Mouse (Mus musculus) left cerebral cortex, adult 9 months (tissue): ENCODE results near the gene Vmn2r84.
"Not testable (repeated sequence)": the region's sequence is repeated elsewhere in the genome, so short reads cannot be mapped to it uniquely, and the experiment has no call there.

Experiments used
- DNase-seq, 2 experiments: peaks; one replicate each; pipeline ENCODE4 v3.0.0; 2022; ENCODE audit warnings: low spot score in 2 of 2

Vmn2r84 gene

DNA sequence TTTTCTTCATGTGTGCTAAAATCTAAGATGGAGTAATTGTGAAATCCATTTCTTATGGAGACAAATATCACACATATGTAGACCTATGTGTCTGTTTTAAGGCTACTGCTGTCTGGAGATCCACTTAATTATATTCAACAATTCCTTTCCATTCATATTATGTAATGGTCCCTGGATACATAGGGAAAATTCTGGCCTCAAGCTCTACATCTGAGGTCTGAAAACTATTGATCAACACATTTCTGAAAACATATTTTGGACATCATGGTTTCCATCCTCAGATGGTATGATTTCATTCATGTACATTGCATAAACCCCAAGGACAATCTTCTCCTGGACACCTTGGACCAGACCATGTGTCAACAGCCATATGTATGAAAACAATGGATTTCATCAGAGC is at the start of gene Vmn2r84:
Gene Vmn2r84, minus strand, starts transcription at position 101 of the 400 bp plus-strand sequence.
- DNase-seq = no peak

DNA sequence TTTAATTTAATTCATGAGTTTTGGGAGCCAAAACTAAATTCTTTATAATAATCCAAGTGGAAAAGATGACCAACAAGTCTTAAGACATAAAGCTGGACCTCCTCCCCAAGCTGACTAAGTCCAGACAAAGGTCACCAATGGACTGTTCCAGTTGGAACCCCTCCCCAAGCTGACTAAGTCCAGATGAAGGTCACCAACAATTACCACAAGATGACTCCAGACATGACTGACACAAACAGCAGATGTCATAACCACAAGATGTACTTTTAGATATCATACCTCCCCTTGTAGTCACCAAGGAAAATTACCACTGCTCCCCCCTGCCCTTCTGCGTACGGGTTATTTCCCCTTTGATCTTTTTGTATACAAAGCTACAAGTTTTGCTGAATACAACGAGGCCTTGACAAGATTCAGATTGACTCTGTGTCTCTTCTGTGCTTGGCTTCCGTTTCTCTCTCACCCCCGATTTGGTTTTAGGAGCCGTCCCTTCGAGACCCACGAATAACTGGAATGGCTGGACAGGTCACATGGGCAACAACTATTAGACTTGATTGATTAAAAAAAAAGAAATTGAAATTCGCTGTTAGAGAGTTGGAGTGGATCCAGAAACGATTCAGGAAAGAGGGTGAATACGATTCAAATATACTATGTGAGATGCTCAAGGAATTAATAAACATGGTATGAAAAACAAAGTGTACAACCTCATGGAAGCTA is 40.2 kb upstream of the Vmn2r84 start:
- not testable (repeated sequence) for DNase-seq

DNA sequence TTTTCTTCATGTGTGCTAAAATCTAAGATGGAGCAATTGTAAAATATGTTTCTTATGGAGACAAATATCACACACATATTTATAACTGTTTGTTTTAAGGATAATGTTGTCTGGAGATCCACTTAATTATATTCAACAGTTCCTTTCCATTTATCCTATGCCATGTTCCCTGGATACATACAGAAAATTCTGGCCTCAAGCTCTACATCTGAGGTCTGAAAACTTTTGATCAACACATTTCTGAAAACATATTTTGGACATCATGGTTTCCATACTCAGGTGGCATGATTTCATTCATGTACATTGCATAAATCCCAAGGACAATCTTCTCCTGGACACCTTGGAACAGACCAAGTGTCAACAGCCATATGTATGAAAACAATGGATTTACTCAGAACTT is 35.5 kb upstream of the Vmn2r84 start, which contains the start of gene Vmn2r85:
Gene Vmn2r85, minus strand, starts transcription at position 101 of the 400 bp plus-strand sequence.
- DNase-seq = not testable (repeated sequence)

DNA sequence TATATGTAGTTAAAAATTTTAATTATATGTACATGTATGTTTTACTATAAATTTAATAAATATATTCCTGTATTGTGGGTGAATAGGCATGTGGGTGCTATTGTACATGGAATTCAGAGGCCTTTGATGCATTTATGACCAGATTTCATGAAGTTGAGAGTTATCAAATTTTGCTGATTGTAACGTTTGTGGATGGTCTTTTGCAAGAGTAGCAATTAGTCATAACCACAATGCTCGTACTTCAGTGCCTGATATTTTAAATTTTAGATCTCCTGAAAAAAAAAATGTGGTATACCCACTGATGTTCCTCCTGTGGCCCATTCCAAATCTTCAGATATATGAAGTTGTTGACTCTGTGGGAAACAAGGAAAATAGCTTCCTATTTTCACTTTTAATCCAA is 28.2 kb upstream of the Vmn2r84 start:
- not testable (repeated sequence) for DNase-seq

DNA sequence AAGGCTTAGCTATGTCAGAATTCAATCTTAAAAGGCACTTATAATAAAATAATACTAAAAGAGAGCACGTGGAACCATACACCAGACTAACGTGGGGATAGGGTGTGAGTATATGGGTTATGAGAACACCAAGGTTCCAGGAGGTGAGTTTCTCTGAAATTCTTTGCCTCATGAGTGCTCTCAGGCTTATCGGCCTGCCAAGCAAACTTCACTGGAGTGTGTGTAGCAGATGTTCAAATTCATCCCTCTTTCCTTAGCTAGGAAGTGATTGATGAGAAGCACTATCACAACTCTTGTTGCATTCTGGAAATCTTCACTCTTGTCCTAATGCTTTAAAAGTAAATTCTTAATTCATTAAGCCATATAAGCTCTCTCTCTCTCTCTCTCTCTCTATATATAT is 26.3 kb upstream of the Vmn2r84 start:
- DNase-seq = no peak

DNA sequence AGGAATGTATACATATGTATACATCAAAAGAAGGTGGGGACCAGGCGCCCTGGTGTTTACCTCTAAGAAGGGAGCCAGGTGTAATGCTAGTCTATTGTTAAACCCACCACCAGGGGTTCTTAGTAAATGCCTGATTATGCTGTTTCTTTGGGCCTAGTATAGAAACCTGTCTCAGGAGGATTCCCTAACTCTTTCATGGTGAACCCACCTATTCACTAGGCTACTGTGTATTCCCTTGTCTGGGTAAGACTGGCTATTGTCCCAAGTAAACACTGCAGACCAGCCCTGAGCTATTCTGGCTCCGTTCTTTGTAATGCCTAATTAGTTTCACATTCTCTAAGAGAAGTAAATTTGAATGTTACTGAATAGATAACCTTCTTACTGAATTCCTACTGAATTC is 25.8 kb upstream of the Vmn2r84 start:
- DNase-seq = not testable (repeated sequence)

DNA sequence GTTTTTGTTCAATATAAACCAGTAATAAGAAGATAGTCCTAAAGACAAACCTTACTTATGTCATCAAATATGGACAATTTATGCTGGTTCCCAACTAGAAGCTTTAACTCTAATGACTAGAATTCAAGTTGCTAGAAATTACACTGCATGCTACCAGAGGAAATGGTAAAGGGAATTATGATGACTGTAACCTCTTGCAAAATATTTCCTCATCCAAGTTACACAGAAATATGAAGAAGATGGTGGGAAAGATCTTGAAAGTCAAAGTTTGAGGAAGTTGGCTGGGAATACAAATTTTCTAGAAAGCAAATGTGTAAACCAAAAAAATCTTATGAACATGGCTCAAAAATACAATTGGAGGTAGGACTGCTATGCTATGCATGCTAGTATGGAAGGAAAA is 22.2 kb upstream of the Vmn2r84 start:
- DNase-seq = not testable (repeated sequence)

DNA sequence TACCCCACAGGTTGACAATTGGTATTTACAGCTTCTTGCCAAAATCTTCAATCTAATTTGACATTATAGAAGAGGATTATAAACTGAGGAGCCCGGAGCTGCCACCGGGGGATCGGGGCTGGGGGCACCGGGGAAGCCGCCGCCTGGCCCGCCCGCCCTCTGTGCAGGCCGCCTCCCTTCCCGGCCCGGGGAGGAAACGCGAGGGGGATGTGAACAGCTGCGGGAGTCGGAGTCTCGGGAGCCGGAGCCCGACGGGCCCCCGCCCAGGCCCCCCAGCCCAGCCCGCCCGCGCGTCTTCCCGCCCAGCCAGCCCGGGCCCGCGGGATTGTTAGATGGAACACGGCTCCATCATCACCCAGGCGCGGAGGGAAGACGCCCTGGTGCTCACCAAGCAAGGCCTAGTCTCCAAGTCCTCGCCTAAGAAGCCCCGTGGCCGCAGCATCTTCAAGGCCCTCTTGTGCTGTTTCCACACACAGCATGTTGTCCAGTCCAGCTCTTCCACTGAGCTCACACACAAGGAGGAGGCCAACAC is 18.1 kb upstream of the Vmn2r84 start:
- DNase-seq = not testable (repeated sequence)

DNA sequence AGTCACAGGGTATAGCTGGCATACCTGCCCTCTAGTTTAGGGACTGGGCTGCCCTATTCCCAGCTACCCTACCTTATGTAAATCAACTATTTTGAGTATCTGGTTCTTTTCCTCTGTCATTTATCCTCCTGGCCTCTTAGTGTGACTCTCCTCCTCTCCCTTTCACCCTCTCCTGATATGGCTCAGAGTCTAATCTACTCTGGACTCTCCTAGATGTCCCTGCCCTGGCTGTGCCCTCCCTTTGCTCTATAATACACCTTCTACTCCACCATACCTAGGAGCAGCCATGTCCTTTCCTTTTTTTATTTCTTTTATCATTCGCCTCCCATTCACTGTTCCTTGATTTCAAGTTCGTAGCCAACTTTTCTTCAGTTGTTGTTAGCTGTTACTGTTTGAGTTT is 19.0 kb downstream of the Vmn2r84 start:
- no peak for DNase-seq

DNA sequence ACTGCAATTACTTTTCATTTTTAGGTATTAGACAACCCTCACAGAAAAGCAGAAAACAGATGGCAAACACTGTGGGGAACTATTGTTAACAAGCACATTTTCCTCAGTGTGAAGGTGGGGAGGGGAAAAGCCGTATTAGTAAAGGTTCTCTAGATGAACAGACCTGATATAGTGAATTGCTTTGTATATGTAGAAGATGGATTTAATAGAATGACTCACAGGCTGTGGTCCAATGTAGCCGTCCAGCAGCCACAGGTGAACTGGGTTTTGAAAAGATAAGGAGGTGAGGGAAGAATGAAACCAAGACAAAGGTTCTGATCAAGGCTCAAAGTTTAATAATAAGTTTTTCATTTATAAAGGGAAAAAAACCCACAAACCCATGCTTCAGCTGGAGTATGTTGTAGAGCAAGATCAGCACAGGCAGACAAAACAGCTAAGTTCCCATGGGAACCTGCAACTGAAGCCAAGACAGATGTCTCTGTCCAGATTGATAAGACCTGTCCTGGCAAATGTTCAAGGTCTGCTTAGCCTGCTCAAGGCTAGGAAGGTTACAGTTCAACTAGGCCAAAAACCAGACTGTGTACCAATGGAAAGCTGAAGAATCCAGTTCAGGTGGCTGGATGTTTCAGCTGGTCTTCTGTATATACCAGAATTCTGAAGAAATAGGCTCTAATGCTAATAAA is 21.5 kb downstream of the Vmn2r84 start:
- no peak for DNase-seq

DNA sequence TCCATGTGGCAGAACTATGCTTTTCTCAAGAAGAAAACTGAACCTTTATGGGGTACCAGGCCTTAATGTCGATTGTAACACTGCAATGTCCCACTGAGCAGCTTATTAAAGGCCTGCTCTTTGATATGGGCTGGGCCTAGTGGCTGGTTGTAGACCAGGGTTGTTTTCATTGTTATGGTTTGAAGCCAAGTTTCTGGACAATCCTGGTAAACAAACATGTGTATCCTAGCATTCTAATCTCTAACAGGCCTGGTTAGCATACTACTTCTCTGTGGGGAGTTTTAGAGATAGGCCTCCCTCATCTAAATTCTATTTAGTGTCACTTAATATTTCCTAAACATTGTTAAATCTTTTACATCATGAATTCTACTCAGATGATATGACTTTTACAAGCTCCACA is 22.5 kb downstream of the Vmn2r84 start:
- no peak for DNase-seq

DNA sequence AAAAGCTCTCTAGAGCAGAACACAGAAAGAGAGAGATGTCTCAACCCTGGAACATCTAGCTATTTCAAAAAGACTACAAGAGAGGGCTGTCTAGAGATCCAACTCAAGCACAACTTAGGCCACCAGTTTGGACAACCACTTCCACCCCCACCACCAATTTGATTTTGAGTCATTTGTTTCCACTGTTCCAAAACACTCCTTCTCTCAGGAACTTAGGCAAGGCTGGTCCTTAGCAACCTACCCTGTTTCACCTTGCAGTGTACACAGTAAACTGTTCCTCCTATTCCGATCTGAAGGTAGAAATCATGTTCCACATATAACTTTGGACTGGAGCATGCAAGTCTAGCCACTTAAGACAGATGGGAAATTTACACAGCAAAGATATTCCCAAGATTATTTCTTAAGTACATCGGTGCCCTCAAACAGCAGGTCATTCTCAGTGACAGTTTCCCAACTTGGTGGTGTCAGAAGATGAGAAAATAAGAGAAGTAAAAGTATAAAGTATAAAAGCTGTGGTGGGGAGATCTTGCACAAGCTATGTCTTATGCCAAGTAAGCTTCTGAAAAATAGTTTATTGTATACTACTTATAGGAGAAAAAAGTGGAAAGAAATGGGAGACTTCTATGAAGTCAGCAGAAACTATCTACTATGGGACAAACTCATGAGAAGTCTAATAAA is 24.0 kb downstream of the Vmn2r84 start:
- DNase-seq = no peak

DNA sequence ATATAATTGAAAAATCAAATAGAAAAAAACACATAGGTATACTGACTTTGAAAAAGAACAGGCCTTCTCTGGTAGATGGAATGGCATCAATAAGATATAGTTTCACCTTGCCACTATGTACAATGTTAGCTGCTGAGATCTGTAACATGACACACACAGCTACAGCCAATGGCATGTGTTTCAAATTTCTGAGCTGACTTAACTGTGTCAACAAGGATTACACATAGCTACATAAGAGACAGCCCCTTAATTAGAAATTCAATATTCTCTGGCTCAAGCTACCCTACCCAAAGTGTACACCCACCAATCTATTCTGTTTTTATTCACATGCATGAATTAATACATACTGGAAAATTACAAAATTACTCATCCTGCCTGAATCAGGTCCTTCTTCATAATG is 25.7 kb downstream of the Vmn2r84 start:
- DNase-seq = no peak

DNA sequence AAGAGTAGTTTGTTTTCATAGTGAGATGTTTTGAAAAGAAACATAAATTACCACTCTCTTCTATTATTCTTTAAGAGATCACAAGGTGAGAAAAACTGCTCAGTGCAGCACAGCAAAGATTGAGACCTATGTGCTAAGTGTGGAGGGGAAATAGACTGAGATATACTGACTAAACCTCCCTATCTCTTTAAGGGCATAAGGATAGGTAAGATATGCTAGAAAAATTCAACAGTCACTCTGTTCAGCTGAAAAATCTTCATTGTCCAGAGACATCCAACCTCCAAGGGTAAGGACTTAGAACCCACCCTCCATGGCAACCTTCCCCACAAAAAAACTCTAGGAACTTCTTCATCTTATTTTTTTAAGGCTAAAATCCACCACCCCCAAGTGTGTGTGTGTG is 29.4 kb downstream of the Vmn2r84 start:
- no peak for DNase-seq

DNA sequence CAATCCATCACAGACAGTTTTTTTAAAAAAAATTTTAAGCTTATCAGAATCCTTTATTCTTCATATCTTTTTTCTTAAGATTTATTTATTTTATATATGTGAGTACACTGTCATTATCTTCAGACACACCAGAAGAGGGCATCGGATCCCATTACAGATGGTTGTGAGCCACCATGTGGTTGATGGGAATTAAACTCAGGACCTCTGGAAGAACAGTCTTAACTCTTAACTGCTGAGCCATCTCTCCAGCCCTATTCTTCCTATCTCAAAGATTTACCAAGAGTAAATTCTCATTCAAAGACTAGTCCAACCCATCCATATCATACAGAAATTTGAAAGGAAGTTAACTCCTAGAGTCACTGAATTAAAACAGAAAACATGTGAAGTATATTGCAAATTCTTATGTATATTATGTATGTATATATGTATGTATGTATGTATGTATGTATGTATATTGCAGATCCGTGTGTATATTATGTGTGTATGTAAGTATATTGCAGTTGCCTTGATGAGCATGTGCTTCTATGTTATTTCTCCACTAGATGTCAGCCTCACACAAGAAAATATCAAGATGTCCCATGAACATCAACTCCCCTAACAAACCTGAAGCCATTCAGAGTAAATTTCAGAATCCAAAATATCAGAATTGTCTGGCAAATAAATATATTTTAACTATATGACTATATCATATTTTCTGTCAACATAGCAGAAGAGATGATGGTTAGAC is 30.5 kb downstream of the Vmn2r84 start:
- no peak for DNase-seq

DNA sequence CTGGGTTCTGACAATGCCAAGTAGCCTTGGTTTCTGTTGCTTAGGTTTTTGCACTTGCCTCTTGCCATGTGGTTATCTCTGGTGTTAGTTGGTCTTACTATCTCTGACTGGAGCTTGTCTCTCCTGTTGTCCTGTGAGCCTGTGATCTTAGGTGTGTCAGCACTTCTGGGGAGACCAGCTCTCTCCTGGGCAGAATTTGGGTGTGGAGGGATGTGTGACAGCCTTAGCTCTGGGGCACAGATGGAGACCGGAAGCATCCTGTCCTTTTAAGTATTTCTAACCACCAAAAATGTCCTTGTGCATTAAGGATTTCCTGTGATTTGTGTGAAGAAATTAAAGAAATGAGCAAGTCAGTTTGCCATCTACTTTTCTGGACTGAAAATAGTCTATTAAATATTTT is 50.1 kb downstream of the Vmn2r84 start:
- no peak for DNase-seq

DNA sequence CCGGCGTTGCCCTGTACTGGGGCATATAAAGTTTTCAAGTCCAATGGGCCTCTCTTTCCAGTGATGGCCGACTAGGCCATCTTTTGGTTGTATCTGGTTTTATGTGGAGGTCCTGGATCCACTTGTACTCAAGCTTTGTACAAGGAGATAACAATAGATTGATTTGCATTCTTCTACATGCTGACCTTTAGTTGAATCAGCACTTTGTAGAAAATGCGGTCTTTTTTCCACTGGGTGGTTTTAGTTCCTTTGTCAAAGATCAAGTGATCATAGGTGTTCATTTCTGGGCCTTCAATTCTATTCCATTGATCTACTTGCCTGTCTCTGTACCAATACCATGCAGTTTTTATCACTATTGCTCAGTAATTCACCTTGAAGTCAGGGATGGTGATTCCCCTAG is 54.1 kb downstream of the Vmn2r84 start:
- DNase-seq = not testable (repeated sequence)

DNA sequence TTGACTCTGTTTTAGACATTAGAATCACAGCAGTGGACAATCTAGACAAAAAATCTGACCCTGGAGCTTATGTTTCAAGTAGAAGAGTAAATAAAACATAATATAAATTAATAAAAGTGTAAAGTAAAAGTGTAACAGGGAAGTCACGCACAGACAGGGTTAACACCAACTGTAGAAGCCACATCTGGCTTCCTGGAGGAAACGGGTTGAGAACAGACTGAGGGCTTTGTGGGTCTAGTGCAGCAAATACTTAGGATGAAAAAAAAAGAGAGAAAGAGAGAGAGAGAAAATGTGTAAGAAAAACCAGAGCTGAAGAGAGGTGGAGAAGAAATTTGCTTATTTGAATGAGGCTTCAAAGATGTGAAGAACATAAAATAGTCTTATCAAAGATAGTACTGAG is 56.6 kb downstream of the Vmn2r84 start:
- no peak for DNase-seq

DNA sequence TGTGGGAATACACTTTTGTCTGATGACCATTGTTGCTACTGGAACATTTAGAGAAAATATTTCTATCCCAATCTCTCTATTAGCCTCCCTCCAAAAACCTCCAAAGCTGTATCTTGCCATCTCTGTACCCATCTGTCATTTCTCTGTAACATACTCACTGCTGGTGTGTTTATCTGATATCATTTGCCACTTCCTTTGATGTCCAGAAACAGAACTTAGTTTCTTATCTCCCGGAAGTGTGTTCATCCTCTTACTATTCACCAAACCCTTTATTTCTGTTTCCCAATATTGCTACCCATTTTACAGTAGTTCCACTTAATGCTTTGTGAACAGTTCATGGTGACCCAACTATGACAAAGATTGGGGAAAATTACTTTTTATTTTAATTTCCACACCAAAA is 57.7 kb downstream of the Vmn2r84 start:
- no peak for DNase-seq

DNA sequence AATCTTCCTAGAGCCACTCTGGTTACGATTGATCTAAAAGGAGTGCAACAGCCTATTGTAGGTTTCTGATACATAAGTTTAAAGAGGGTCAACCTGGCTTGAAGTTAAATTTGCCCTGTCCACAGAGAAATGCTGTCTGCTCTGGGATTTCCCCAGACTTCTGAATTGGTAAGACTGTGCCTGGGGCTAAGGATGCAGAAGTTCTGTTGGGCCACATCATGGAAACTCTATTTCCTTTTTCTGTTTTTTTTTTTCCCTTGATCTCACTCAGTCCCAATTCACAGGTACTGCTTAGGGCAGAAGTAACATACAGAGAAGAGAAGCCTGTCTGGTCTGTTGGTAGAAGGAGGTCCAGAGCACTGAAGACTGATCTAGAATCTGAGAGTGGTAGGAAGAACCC is 63.4 kb downstream of the Vmn2r84 start:
- no peak for DNase-seq
